Mouse (Mus musculus): ENCODE results near the gene Lst1.

Gene Lst1

GRCm38 (mm10) chr17:35209785-35210535 lies 21.7 kb upstream of the Lst1 start:
- DNase-seq (ENCODE audit: low spot score in 2 of 2) = no peak

- DNase-seq (ENCODE audit: low spot score in 2 of 2) = no peak
Measured at GRCm38 (mm10) chr17:35205380-35205769, 17.1 kb upstream of the Lst1 start.

- no peak for DNase-seq (ENCODE audit: low spot score in 2 of 2)
Measured at GRCm38 (mm10) chr17:35204494-35205379, 16.5 kb upstream of the Lst1 start, which contains the start of gene Lta. TSS of gene Lta (minus strand) at chr17:35205351.

DNA sequence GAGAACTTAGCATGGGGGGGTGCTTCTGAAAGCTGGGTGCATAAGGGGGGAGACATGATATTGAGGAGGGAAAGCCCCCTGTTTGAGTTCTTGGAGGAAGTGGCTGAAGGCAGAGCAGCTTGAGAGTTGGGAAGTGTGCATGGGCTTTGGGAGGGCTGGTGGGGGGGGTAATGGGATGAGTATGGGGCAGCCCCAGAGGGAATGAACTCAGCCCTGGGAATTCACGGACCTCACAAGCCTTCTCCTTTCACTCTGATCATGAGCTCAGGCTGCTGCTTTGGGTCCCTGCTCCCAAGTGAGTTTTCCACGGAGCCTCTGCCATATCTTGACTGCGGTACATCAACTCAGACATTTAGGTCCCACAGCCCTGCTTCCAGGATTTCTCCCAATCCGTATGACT lies 14.2 kb upstream of the Lst1 start:
- DNase-seq (ENCODE audit: low spot score in 2 of 2) = no peak

GRCm38 (mm10) chr17:35201787-35202186 lies 13.5 kb upstream of the Lst1 start, which contains the start of gene Tnf:
TSS of gene Tnf (minus strand) at chr17:35202007.
- DNase-seq (ENCODE audit: low spot score in 2 of 2) = no peak

GRCm38 (mm10) chr17:35201128-35201527 lies 12.9 kb upstream of the Lst1 start:
- no peak for DNase-seq (ENCODE audit: low spot score in 2 of 2)

DNA sequence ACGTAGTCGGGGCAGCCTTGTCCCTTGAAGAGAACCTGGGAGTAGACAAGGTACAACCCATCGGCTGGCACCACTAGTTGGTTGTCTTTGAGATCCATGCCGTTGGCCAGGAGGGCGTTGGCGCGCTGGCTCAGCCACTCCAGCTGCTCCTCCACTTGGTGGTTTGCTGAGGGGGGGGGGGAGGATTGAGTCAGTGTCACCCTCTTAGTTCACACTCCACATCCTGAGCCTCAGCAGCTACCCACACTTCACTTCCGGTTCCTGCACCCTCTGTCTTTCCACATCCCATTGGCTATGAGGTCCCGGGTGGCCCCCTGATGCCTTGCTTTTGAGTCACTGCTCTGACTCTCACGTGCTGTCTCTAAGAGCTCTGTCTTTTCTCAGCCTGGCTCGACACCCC lies 12.2 kb upstream of the Lst1 start:
- DNase-seq (ENCODE audit: low spot score in 2 of 2) = no peak

- DNase-seq (ENCODE audit: low spot score in 2 of 2) = no peak
Measured at GRCm38 (mm10) chr17:35198946-35199345, 10.7 kb upstream of the Lst1 start.

GRCm38 (mm10) chr17:35198029-35198428 lies 9.8 kb upstream of the Lst1 start:
- no peak for DNase-seq (ENCODE audit: low spot score in 2 of 2)

DNA sequence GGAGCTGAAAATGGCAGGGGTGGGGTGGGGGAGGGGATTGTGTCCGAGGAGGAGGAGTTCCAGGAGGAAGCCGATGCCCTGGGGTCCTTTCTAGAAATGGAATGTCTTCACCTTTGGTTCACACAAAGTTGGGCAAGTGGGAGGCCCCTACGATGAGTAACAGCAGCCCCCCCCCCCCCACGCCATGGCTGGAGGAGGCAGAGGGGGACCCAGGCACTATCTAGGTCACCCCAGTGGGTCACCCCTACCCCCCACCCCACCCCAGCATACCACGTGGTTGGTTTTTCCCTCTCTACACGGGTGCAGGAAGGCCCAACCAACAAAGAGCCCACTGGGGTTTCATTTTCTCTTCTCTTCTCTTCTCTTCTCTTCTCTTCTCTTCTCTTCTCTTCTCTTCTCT lies 8.9 kb upstream of the Lst1 start:
- no peak for DNase-seq (ENCODE audit: low spot score in 2 of 2)

DNA sequence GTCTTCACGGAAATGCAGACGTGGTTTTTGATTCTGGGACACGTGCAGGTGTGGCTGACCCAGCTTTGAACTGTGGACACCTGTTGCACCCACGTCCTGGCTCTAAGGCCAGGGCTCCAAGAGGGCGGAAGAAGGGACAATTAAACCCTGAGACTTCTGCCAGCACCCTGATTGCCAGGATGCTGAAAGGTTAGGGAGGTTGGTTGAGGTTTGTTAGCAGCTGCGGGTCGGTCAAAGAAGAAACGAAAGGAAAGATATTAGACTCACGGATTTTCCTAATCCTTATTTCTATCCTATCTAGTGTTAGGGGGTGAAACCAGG lies 8.0 kb upstream of the Lst1 start:
- no peak for DNase-seq (ENCODE audit: low spot score in 2 of 2)

GRCm38 (mm10) chr17:35195631-35196320 lies 7.5 kb upstream of the Lst1 start:
- DNase-seq (ENCODE audit: low spot score in 2 of 2) = peak; percentile 65 to 76

- DNase-seq (ENCODE audit: low spot score in 2 of 2) = no peak
Measured at GRCm38 (mm10) chr17:35194844-35195630, 6.8 kb upstream of the Lst1 start.

GRCm38 (mm10) chr17:35193881-35194843 lies 5.9 kb upstream of the Lst1 start, which contains the start of gene Ltb:
TSS of gene Ltb (plus strand) at chr17:35194439.
- no peak for DNase-seq (ENCODE audit: low spot score in 2 of 2)

DNA sequence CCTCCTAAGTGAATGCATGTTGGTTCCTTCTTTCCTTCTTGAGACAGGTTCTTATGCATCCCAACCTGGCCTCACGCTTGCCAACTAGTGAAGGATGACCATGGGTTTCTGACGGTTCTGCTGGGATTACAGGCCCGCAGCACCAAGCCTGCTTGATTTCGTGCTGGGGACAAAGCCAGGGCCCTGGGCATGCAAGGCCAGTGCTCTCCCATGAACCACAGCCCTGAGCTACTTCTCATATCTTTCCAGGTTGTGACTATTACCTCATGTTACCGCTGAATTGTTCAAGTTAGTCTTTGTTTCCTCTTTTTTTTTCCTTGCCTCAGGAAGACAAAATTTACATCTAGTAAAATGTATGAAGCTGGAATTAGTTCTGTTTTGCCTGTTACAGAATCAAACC lies 4.7 kb upstream of the Lst1 start:
- DNase-seq (ENCODE audit: low spot score in 2 of 2) = no peak

- DNase-seq (ENCODE audit: low spot score in 2 of 2) = no peak
Measured at GRCm38 (mm10) chr17:35191723-35192122, 3.5 kb upstream of the Lst1 start.

DNA sequence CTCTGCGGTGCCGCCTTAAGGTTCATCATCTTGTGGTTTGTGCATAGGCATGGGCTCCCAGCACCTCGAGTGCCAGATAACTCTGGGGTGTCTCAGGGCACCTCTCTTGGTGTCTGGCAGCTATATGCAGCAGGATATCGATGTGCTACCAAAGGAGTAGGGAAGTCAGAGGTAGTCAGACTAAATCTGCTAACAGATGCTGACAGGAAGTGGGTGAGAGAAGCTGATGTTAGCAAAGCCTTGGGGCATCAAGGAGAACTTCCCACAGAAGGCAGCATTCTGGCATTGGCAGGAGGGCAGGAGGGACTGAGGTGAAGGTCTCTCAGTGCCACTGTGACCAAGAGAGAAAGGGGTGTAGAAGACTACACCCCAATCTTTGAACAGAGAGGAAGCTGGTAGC lies 1.9 kb upstream of the Lst1 start:
- DNase-seq (ENCODE audit: low spot score in 2 of 2) = no peak

DNA sequence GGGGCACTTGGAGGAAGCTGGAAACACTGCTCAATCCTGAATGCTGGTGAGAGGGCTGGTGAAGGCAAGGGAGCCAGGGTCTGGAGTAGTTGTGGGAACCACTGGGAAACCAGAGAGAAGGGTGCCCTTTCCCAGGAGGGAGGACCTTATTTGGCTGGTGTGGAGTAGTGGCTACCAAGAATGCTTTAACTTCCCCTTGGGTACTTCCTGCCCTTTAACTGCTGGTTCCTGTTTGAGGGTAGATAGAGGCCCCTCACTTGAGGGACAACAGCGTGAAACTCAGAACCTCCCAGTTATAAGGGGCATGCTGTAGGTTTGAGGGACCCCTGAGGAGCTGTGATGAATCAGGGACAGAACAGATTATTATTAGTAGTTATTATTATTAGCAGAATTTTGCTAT lies 947 bp upstream of the Lst1 start:
- no peak for DNase-seq (ENCODE audit: low spot score in 2 of 2)

DNA sequence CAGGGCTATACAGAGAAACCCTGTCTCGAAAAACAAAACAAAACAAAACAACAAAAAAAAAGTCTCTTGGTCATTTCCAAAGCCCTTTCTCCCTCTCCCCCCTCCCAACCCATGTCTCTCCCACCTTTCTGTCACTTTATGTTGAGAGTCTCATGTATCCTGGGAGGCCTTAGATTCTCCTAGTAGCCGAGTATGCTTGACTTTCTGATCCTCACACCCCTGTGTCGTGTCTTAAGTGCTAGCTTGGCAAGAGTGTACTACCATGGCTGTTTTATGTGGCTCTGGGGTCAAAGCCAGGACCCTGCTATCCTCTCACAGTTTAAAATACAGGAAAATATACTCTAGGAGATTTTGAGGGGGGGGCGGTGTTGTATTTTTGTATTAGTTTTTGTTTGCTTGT lies 894 bp downstream of the Lst1 start:
- no peak for DNase-seq (ENCODE audit: low spot score in 2 of 2)

GRCm38 (mm10) chr17:35186681-35187080 lies 1.6 kb downstream of the Lst1 start:
- no peak for DNase-seq (ENCODE audit: low spot score in 2 of 2)
